Mouse (Mus musculus) neutrophil, adult 59 days (primary cell): ENCODE measurements around the gene Capn13. TPM values are rescaled to one million over a fixed set of nuclear protein-coding genes. Genes with fewer than 3 reads are reported as not detected.

Experiments
- total RNA-seq, 2 experiments: library from RNA; stranded (reverse); gene quantifications; 1 replicate in 1 of 2; 2 replicates in 1 of 2; pipeline ENCODE4 v1.2.4; 2023

Capn13 gene
- under 1 TPM in 1 of 2 experiments, not detected in 1; 0.24 TPM for total RNA-seq

DNA sequence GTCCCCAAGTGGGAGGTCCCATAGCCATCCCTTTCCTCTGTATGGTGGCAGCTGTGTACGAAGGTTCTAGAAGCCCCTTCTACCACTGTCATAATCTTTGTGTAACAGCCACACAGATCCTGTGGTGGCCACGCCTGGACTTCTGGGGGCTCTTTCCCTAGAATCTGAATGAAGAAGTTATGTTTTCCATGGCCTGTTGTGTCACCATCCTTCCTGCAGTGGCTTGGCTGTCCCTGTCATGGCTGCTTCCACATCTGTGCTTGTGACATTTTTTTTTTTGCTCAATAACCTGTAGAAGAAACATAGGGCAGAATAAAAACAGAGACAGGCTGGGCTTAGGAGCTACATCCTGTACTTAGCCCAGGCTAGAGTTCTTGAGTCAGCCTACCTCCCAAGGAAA lies at the start of gene Capn13:
TSS of gene Capn13 (minus strand) at position 5 of the 400 bp plus-strand sequence.

